Mouse (Mus musculus) midbrain, embryonic 16.5 days (tissue): Measurements from ENCODE around the gene Ppa1. TPM values are rescaled to one million over a fixed set of nuclear protein-coding genes. Genes with fewer than 3 reads are reported as not detected.

Source experiments
- ATAC-seq: fragments of 200-750 bp; cut with Nextera tagmentation; 2 replicates; pipeline ENCODE4 v1.8.0; 2017; ENCODE audit warnings: moderate TSS enrichment
- H3K27ac ChIP-seq: fragments of 300-500 bp; sonication (generic); 2 replicates; pipeline ENCODE4 v1.5.1; 2014; ENCODE audit warnings: mild to moderate bottlenecking, low read length, mixed read lengths
- H3K27me3 ChIP-seq: fragments of 300-500 bp; sonication (generic); 2 replicates; pipeline ENCODE4 v1.6.1; 2014; ENCODE audit warnings: low read depth, low read length, mixed read lengths; ENCODE audit not compliant: control insufficient read depth, insufficient read depth
- H3K36me3 ChIP-seq: fragments of 300-500 bp; sonication (generic); 2 replicates; pipeline ENCODE4 v1.6.1; 2014; ENCODE audit warnings: mild to moderate bottlenecking, low read length, moderate library complexity, mixed read lengths; ENCODE audit not compliant: control insufficient read depth, insufficient read depth
- H3K4me1 ChIP-seq: fragments of 300-500 bp; sonication (generic); 2 replicates; pipeline ENCODE4 v1.6.1; 2014; ENCODE audit warnings: mild to moderate bottlenecking, low read length, mixed read lengths; ENCODE audit not compliant: control insufficient read depth, insufficient read depth
- H3K4me2 ChIP-seq: fragments of 300-500 bp; sonication (generic); 2 replicates; pipeline ENCODE4 v1.6.1; 2014; ENCODE audit warnings: mild to moderate bottlenecking, low read length, mixed read lengths
- H3K4me3 ChIP-seq: fragments of 300-500 bp; sonication (generic); 2 replicates; pipeline ENCODE4 v1.5.1; 2014; ENCODE audit warnings: low read depth, mild to moderate bottlenecking, low read length, moderate library complexity, mixed read lengths
- H3K9ac ChIP-seq: fragments of 300-500 bp; sonication (generic); 2 replicates; pipeline ENCODE4 v1.6.1; 2014; ENCODE audit warnings: low read depth, low read length, mixed read lengths
- H3K9me3 ChIP-seq: fragments of 300-500 bp; sonication (generic); replicated peaks from 2 replicates; pipeline ENCODE4 v1.6.1; 2014; ENCODE audit warnings: mild to moderate bottlenecking, low read length, mixed read lengths; ENCODE audit not compliant: control insufficient read depth, poor library complexity, severe bottlenecking
- WGBS: fragments of 180-500 bp; shearing (Covaris S2); extraction: QIAGEN DNeasy Blood & Tissue Kit; methylation state at CpG from one replicate; pipeline ENCODE4 v1.1.7; 2014; 5-methylcytosine and 5-hydroxymethylcytosine counted together
- polyA plus RNA-seq: library from polyadenylated mRNA; unstranded; fragments of >200 nt; fragmentation: Nextera tagmentation; extraction: Ambion mirVana; gene quantifications from 2 replicates; pipeline ENCODE4 v1.2.1, GENCODE M21; 2015

Ppa1 gene
- polyA plus RNA-seq, 1 experiment from 2014 or later: 221 TPM

DNA sequence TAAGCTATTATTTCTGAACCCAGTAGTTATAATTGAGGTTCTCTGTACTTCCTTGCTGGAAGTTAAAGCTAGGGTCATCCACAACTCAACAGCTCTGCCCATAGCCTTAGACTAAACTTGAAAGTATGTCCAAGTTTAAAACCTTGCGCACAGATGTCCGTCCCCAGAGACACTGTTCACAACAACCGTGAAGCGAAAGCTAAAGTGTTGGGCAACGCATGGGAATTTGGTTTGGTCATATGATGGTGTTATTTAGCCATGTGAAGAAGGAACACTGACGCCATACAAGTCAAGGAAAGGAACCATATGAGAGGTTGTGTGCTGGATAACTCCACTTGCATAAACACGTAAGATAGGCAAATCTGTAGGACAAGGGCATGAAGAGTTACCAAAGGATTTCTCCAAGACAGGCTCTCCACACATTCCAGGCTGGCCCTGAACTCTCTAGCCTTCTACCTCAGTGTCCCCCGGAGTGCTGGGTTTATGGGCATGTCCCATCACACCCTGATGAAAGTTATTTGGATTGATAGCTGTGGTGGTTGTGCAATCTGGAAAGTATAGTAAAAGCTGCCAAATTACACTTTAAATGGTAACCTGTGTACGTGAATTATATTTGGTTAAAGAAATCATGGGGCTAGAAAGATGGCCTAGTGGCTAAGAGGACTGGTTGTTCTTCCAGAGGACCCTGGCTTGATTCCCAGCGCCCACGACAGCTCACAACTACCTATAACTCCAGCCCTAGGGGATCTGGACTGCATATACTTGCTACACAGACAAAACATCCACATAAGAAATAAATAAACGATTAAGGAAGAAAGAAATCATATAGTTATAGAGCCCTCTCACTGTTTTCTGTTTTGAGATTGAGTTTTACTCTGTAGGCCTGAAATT is 69.3 kb downstream of the Ppa1 start:
- Histone ChIP-seq H3K27me3 (no peaks in the 10 kb centered on the region; the same call in 1 of the 2 replicates), H3K27ac (no peak overlapping the region), H3K9me3 (no peaks in the 10 kb centered on the region), H3K4me3 (no peak overlapping the region), H3K4me2 (no peak overlapping the region), H3K36me3 (no peaks in the 10 kb centered on the region), H3K4me1 (peaks cover 6% of the 10 kb centered on the region), H3K9ac (no peak overlapping the region)
- WGBS: 90% methylated on average over 12 of the region's 12 CpGs
- ATAC-seq: no peak

DNA sequence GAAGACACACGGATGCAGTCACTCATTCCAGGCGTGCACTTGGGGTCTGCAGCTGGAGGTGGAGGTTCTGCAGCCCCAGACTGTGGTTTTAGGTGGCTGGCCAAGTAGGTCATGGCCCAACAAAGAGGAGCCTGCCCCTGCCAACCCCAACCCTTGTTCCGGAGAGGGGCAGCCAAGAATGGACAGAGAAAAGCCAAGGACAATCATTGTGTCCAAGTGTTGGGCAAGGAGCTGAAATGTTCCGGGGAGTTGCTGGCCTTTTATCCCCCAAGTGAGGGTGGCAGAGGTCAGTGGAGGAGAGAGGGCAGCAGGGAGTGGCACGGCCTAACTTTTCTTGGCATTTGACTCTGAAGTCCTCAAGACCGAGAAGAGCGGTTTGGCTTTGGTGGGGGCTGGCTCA is 72.0 kb downstream of the Ppa1 start:
- ATAC-seq: no peak
- no peak overlapping the region for H3K4me2 ChIP-seq
- no peaks in the 10 kb centered on the region for H3K27me3 ChIP-seq
- no peak overlapping the region for H3K9ac ChIP-seq
- no peaks in the 10 kb centered on the region for H3K9me3 ChIP-seq
- 91% methylated on average over 7 of the region's 7 CpGs for WGBS
- peaks cover 6% of the 10 kb centered on the region for H3K4me1 ChIP-seq
- H3K4me3 ChIP-seq: no peak overlapping the region
- no peak overlapping the region for H3K27ac ChIP-seq
- H3K36me3 ChIP-seq: no peaks in the 10 kb centered on the region

GRCm38 (mm10) chr10:61722215-61722614 is 73.9 kb downstream of the Ppa1 start:
- no peak for ATAC-seq
- no peak overlapping the region for H3K4me3 ChIP-seq
- 83% methylated on average over 3 of the region's 3 CpGs for WGBS

GRCm38 (mm10) chr10:61723271-61723670 is 74.9 kb downstream of the Ppa1 start:
- no peak overlapping the region for H3K4me2 ChIP-seq
- H3K9me3 ChIP-seq: no peaks in the 10 kb centered on the region
- no peaks in the 10 kb centered on the region for H3K27me3 ChIP-seq
- H3K4me1 ChIP-seq: no peaks in the 10 kb centered on the region
- H3K9ac ChIP-seq: no peak overlapping the region
- H3K4me3 ChIP-seq: no peak overlapping the region
- no peak overlapping the region for H3K27ac ChIP-seq
- no peaks in the 10 kb centered on the region for H3K36me3 ChIP-seq
- 76% methylated on average over 6 of the region's 6 CpGs for WGBS
- ATAC-seq: no peak

More at GRCm38 (mm10) chr10:61722215-61722614, 73.9 kb downstream of the Ppa1 start:
- no peak overlapping the region for H3K4me2 ChIP-seq
- H3K27me3 ChIP-seq: no peaks in the 10 kb centered on the region
- no peaks in the 10 kb centered on the region for H3K4me1 ChIP-seq
- H3K27ac ChIP-seq: no peak overlapping the region
- no peaks in the 10 kb centered on the region for H3K36me3 ChIP-seq
- H3K9me3 ChIP-seq: no peaks in the 10 kb centered on the region
- H3K9ac ChIP-seq: no peak overlapping the region

Other genes starting within 250 kb of the Ppa1 start
- 0.30 and 0.48 TPM in 2 replicates for gene Nodal, start 230.6 kb upstream of the Ppa1 start, polyA plus RNA-seq
- gene Eif4ebp2, start 195.9 kb upstream of the Ppa1 start, polyA plus RNA-seq: 36.9 and 49.2 TPM in 2 replicates
- gene Lrrc20, start 172.8 kb upstream of the Ppa1 start, polyA plus RNA-seq: 14.6 and 15.7 TPM in 2 replicates
- 2.3 and 2.8 TPM in 2 replicates for gene Npffr1, start 53.1 kb upstream of the Ppa1 start, polyA plus RNA-seq
- gene Sar1a, start 31.7 kb downstream of the Ppa1 start, polyA plus RNA-seq: 197 and 202 TPM in 2 replicates
- gene Tysnd1, start 47.0 kb downstream of the Ppa1 start, polyA plus RNA-seq: 21.4 and 21.9 TPM in 2 replicates
- gene Aifm2, start 66.7 kb downstream of the Ppa1 start, polyA plus RNA-seq: 13.2 and 13.9 TPM in 2 replicates
- 296 and 334 TPM in 2 replicates for gene H2afy2, start 135.6 kb downstream of the Ppa1 start, polyA plus RNA-seq